Mouse (Mus musculus) brain, embryonic 14.5 days (tissue): ENCODE measurements around the gene Gm11213.

Source experiments
- CTCF ChIP-seq: fragments of 200-500 bp; IDR thresholded peaks from 2 replicates; pipeline ENCODE4 v1.5.1; 2012; ENCODE audit warnings: inconsistent platforms, mild to moderate bottlenecking, moderate library complexity, borderline replicate concordance; ENCODE audit not compliant: insufficient read depth, insufficient read length; ENCODE audit errors: extremely low read depth
- POLR2A ChIP-seq: fragments of 200-500 bp; IDR thresholded peaks from 2 replicates; pipeline ENCODE4 v1.6.1; 2012; ENCODE audit warnings: mild to moderate bottlenecking, inconsistent platforms, borderline replicate concordance; ENCODE audit not compliant: poor library complexity, insufficient read depth, insufficient read length, severe bottlenecking; ENCODE audit errors: extremely low read depth

GRCm38 (mm10) chr4:63559127-63559697 lies 45.8 kb downstream of the Gm11213 start:
- no peak for TF ChIP-seq POLR2A
- no peak for TF ChIP-seq CTCF
